Mouse (Mus musculus) right cerebral cortex, postnatal 36 days (tissue): ENCODE measurements around the gene Gdpgp1.

Source experiments
- DNase-seq, 2 experiments: peaks; one replicate each; pipeline ENCODE4 v3.0.0; 2022; ENCODE audit warnings: low spot score in 2 of 2, mixed read lengths in 1 of 2

Gdpgp1 gene

DNA sequence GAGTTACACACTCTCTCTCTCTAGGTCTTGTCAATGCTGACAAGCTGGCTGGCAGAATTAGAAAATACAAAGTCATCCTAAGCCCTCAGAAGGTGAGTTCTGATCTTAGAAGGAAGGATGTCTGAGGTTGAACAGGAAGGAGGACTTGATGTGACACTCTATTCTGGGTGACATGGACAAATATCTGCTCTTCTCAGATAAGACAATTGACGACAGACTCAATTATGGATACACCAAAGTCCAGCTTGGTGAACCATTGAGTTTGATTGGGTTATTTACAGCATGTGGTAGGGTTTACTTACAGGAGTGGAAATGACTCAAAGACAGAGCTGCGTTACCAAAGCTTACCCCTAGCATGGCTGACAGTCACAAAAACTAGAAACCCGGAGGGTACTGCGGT lies 43.7 kb downstream of the Gdpgp1 start:
- DNase-seq, result no peak

DNA sequence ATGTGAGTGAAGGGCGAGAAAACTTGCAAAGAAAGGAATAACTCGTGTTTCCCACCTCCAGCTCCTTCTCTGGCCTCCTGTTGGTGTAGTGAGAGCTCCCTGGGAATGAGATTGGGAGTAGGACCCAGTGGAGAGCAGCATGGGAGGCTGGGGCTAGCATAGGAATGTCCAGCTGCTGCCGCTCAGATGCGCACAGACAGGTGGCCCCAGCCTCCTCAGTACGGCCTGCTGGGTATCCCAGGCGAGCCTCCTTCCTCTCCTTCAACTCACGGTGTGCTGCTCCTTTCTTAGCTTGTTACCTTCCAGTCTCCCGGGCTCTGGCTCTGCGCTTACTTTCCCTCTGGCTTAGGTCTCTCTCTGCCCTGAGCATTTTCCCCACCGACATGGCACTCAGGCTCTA lies 47.4 kb downstream of the Gdpgp1 start:
- DNase-seq, result no peak

DNA sequence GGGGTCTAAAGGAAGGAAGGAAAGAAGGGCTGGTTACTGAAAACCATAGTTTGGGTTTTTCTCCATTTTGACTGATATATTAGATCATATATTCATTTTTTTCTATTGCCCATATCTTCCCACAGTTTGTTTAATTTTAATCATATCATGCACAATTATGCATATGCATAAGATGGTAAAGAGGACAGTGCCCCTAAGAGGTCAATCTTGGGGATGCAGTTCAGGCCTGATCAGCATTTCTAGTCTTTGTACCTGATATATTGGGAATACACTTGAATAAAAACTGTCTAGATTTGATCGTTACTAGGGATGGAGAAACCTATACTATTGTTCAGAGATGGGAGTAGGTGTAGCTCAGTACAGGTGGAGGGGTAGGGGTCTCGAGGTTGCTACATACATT lies 48.3 kb downstream of the Gdpgp1 start:
- DNase-seq, result no peak

DNA sequence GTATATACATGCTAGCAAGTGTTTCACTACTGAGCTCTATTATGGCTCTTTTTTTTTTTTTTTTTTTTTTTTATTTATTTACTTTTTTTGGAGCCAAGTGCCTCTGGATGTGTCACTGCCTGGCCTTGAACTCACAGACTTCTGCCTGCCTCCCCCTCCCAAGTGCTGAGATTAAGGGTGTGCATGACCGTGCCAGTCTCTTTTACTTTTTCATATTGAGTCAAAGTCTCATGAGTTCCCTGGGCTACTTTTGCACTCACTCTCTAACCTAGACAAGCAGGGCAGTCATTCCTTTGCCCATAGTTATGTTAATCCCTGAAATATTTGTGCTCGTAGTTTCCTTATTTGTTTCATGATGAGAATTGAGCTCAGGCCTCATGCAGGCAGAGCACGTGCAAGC lies 49.0 kb downstream of the Gdpgp1 start:
- DNase-seq, result no peak

GRCm38 (mm10) chr7:80283226-80283918 lies 50.7 kb downstream of the Gdpgp1 start:
- no peak for DNase-seq

- no peak for DNase-seq
Observed at GRCm38 (mm10) chr7:80284391-80284790, 51.7 kb downstream of the Gdpgp1 start.

- no peak for DNase-seq
Observed at GRCm38 (mm10) chr7:80285725-80286124, 53.1 kb downstream of the Gdpgp1 start.

DNA sequence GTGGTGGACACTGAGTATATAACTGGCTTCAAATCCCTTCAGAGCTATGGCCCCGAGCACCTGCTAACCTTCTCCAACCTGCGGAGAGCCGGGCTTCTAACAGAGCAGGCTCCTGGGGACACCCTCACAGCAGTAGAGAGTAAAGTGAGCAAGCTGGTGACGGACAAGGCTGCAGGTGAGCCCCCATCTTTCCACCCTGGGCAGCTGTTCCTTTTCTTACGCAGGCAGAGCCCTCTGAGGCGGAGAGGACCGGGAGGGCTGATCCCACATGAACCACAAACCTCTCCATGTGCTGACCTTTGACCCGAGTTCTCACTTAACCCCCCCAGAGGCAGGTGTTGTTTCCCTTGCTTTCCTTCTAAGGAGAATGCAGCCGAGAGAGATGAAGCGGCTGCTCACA lies 55.1 kb downstream of the Gdpgp1 start:
- no peak for DNase-seq
